Mouse (Mus musculus) telencephalon, adult 2 months (tissue): Measurements from ENCODE around the gene Akap9.
"Not testable (repeated sequence)": the region's sequence is repeated elsewhere in the genome, so short reads cannot be mapped to it uniquely, and the experiment has no call there.

Experiments used
- DNase-seq: peaks from one replicate; pipeline ENCODE4 v3.0.0-alpha.2; 2011; ENCODE audit warnings: low read depth, low spot score

The Akap9 gene

DNA sequence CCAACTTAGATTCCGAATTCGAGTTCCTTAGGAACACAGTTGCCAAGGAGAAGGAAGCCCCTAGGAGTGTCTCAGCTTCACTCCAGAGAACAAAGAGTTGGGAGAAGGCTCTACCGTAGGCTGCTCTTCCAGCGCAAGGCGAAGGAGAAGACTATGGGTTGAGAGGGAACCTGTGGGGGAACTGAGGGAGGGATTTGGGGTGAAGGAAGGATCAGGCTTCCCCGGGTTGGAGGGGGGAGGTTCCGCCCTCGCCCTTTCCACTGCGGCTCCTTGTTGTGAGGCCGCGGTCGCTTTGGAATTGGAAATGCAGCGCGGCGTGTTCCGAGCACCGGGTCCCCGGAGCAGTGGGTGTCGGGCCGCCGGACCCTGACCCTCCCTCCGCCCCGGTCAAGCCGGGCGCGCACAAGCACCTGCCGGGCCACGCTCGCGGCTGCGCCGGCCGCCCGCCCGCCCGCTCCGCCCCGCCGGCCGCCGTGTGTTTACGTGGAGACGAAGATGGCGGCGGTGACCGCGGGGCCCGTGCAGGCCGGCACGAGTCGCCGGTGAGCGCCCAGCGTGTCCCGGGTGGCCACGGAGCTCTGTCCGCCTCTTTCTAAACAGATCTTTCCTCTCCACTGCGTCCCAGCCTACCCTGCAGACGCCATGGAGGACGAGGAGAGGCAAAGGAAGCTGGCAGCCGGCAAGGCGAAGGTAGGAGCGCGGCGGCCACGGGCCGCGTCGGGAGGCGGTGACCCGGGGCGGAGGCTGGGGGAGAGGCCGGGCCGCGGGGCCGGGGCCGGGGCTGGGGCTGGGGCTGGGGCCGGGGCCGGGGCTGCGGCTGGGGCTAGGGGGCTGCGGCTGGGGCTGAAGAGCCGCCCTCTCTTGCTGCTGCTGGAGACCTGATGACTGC is at the start of gene Akap9:
Gene Akap9 (plus strand): TSS at position 254 of the 889 bp plus-strand sequence.
- no peak for DNase-seq

DNA sequence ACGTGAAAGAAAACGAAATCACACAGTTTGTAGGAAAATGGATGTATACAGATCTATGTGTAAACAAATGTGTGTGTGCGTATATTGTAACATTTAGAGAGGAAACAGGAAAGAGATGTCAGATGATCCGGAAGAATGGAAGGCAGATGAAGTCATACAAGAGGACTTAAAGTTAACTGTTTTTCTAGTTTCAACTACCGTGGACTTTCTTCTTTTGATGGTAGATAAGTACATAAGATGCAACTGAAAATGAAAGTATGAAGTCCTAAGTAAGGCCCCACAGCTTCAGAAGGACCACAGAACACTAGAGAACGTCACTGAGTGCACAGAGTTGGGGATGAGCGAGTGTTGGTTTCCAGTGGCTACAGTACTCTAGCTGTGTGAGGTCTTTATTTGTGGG is 41.0 kb upstream of the Akap9 start:
- DNase-seq: not testable (repeated sequence)

DNA sequence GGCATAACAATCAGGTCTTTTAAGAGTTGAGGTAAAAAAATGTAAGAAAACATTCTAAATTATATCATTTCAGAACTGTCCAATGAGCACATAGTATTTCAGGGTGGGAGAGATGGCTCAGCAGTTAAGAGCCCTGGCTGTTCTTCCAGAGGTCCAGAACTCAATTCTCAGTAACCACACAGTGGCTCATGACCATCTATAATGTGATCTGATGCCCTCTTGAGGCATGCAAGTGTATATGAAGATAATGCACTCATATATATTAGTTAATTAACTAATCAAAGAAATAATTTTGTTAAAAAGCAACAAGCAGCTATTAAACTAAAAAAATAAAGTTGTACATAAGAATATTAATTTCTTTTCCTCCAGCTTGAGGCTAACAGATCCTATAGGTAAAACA is 38.7 kb upstream of the Akap9 start:
- no peak for DNase-seq

DNA sequence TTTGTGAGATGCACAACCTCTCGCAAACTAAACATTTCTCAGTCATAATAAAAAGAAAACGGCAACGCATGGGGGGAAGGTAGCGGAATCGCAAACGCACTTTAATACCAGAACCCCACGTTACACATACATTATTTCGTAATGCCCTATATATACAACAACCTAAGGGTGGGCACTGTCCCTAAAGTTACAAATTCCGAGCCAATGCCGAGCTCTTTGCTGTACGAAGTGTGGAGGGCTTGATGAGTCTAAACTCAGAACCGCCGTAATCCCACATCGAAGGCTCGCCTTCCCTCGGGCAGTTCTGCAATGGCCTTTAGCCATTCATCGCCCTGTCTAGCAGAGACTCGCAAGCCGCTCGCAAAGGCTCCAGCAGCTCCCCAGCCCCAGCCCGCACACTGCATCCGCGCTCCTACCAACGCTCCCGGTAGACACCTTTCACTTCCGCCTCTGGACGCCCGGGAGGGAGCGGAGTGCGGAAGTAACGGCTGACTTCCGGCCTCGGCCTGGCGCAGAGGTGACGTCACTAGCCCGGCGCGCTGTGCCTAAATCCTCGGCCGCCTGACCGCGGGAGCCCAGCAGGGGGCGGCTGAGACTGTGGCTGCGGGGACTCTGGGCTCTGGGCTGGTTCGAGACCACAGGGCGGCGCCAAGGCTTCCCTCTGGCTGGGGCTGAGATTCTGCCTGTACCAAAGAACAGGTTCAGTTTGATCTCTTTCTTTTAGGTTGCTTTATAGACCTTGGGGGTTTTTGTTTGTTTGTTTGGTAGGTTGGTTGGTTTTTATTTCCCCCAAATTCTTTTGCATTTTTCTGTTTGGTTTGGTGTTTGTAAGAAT is 34.2 kb upstream of the Akap9 start, which contains the start of gene Mterf1a:
Gene Mterf1a (minus strand): TSS at position 475 of the 835 bp plus-strand sequence.
- DNase-seq: not testable (repeated sequence)

DNA sequence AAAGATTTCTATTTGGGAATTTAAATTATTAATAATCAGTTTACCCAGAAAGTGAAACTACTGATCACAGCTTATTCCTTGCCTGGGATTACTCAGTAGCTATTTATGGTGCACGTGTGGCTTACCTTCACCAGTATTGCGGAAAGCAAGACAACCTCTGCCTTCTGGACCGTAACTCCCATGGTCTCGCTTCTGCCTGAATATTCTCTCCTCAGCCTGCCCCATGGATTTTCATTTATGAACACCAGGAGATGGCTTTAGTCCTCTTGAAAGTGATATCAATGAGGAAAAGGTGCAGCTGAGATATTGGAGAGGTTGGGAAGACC is 33.6 kb upstream of the Akap9 start:
- DNase-seq: not testable (repeated sequence)

DNA sequence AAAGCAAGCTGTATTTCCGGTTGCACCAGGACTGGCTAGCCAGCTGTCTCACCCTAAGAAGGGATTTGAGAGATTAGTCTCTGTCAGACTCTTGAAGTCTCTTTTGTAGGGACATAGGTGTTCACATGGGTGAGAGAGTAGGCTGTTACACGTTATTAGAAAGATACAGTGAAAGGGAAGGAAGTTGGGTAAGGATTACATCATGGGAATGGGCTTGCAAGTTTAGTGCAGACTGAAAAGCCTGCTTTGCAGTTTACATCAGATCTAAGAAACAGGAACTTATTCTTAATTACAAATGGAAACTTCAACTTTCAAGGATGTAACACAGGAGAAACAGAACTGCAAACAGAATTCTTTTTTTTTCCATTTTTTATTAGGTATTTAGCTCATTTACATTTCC is 22.4 kb upstream of the Akap9 start:
- DNase-seq: no peak

DNA sequence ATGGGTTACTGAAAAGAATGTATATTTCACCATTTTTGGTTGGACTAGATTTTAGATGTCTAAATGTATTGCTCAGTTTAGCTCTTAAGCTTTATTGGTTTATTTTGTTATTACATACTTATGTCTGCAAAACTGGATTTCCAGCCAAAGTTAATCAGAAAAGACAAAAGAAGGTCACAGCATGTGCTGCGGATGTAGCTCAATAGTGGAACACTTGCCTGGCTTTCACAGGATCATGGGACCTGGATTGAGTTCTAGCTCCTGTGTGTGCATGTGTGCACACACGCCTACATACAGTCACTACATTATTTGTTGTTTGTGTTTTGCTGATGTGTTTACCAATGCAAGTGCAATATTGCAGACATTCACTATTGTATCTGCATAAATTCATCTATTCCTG is 5.5 kb upstream of the Akap9 start:
- DNase-seq: no peak

DNA sequence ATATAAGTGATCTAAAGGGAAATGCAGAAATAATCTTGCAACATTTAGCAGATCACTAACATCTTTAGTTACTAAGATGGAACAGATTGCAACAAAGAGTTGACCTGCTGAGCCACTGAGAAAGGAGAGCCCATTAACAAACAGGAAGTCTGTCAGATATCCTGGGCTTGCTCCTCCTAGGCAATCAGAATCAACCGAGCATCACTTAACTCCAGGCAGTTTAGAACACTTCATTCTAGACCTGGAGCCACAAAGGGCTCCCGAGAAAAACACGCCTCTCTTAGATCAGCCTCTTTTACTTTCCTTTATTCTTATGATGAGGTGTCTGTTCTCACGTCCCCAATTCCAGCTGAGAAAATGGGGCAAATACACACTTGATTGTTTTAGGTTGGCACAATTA is 1.2 kb upstream of the Akap9 start:
- no peak for DNase-seq

DNA sequence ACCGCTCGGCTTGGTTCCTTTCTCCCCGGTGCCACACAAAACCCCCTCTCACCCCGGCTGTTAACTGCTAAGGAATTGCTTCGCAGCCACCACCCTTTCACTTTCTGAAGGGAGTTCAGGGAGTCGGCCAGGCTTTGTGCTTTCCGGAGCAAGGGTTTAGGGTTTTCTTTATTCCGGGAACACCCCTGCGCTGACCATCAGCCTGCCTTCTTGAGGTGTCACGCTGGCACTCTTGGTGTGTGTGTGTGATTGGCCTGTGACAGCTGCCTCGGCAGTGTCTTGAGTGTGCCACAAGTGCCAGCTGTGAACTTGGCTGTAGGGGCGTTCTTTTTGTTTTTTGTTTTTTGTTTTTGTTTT is 814 bp downstream of the Akap9 start:
- DNase-seq: no peak

DNA sequence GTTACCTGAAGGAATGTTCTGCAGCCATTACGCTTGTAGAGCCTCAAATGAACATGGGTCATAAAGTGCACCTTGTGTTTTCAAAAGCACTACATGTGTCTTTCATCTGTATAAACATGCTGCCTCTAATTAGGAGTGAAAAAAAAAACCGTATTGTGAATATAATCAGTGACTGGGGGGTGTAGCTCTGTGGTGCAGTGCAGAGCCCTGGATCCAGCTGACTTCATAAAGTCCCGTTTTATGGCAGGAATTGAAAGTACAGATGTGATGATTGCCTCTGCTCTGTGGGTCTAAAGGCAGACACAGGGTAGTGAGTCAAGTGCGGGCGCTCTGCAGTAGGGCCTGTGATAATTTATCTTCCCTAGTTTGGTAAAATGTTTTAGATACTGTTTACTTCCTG is 2.9 kb downstream of the Akap9 start:
- DNase-seq: no peak

DNA sequence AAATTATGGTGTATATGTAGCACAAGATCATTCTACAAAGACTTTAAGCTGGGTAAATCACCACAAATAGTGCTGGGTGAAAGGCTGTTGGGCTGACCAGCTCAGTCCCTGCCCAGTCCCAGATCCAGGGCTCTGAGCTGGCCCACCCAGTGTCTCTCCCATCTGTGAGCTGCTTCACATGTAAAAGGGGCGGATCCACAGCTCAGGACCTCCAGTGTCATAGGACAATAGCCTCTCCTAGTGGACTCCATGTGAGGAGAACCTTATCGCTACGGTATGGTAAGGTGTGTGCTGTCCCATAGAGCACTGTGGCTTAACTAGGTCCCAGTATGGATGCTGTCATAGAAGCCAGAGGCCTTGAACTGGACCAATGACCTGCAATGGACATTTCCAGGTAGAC is 3.8 kb downstream of the Akap9 start:
- no peak for DNase-seq

DNA sequence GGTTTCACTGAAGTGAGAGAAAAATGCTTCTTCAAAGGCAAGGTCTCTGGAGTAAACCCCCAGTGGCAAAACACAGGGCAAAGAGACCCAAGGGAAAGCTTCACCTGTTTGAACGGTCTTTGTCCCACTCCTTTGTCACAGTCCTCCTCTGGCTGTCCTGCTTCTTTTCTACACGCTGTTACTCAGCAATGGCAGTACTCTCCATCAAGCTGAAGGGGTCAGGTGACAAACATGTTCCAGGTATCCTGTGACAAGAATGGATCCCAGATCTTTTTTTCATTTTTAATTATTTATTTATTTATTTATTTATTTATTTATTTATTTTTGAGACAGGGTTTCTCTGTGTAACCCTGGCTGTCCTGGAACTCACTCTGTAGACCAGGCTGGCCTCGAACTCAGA is 5.7 kb downstream of the Akap9 start:
- DNase-seq: no peak

DNA sequence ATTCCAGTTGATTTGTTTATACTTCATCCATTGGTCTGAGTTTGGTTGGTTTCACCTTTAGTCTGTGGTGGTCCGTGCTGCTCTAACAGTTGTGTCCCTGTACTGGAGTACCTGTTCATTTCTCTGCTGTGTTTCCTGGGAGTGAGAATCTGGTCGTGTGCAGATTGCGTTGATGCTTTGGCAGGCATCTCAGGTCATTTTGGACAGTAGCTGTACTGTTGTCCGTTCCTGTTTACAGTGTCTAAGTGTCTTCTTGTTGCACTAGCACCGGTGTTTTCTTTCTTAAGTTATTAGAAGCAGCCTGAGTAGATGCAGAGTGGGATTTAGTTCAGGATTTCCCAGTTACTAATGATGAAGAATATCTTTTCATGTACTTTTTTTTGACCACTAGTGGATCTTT is 7.4 kb downstream of the Akap9 start:
- DNase-seq: no peak

DNA sequence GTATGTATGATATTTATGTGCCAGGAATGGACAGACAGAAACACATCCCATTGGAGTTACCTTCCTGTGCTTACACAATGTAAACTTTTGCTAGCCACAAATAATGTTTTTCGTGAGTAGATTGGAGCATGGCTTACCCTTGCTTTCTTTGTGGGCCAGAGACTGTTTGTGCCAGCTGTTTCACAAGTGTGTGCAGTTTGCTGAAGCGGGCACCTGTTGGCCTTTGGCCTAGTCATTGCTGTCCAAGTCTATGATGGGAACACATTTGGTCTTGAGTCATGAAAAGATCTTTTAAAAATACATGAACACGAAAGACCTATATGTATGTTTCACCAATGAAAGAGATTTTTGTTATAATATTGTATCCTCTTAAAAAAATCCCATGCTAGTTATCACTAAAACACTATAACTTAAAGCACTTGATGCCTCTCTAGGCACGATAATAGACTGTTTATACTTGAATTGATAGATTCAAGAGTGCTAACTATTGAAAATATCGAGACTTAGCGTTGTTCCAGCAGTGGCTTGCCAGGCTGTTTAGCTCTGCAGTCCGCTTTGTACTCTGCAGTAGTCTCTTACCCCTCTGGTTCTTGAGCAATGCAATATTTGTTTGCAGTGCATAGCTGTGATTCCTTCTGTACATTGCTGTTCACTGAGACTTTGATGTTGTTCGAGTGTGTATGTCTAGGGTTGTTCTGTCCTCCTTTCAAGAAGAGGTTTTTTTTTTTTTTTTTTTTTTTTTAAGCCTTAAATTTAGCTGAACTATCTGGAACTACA is 8.1 kb downstream of the Akap9 start:
- DNase-seq: no peak

DNA sequence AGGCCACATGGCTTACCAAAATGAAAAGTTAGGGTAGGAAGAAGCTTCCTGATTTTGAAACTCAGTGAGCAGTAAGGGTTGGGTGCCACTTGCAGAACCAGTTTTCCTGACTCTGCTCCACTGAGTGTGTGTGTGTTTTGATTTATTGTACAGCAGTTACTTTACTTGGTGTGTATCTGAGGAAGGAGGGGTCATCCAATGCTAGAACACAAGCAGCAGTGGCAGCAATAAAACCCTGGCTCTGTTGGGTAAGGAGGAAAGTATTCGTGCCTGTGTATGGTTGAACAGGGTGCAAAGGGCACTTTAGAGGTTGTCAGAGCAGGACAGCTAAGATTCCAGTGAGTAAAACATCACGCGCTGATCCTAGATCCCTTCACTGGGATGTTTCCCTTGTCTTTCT is 11.1 kb downstream of the Akap9 start:
- no peak for DNase-seq

DNA sequence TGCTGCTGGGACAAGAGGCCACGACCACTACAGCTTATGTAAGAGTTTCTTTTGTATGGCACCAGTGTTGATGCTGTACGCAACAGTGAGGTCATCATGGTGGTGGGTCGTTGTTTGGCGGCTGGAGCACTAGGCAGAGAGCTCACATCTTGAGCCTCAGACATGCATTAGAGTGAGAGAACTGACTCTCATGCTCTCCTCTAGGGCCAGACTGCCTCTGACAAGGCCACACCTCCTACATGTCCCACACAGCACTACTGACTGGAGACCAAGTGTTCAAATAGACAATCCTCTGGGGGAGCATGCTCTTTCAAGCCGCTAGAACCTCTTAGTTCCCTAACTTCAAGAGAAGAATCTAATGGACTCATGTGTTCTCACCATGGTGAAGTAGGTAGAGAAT is 11.5 kb downstream of the Akap9 start:
- no peak for DNase-seq

DNA sequence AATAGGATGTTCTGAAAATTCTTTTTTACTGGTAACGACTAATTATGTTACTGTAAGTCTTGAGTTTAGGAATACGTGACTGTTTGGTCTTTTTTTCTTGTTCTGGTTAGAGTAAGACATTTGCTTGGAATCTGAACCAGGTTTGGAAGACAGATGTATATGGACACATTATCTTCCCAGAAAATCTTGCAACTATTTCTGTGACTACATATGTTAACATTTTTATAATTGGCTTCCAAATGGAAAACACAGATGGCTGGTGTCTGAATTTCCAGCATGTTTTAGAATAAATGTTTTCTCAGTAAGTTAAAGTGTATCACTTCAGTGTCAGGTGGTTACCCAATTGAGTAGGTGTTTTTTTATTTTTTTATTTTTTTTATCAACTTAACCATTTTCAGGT is 13.4 kb downstream of the Akap9 start:
- peak; percentile 83 for DNase-seq

DNA sequence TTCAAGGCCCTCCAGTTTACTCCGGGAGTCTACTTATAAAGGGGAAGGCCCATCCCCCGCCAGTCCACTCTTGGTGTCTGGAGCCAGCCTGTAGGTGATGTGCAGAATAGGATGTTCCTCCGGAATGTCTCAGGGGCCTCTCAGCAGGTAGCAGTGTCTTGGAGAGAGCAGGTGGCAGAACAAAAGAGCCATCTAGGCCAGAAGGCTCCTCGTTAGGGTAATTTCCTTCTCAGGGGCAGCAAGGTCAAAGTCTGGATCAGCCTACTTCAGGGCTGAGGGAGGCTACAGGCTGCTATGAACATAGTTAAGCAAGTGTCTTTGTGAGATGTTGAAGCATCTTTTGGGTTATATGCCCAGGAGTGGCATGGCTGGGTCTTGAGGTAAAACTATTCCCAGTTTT is 15.3 kb downstream of the Akap9 start:
- DNase-seq: not testable (repeated sequence)

DNA sequence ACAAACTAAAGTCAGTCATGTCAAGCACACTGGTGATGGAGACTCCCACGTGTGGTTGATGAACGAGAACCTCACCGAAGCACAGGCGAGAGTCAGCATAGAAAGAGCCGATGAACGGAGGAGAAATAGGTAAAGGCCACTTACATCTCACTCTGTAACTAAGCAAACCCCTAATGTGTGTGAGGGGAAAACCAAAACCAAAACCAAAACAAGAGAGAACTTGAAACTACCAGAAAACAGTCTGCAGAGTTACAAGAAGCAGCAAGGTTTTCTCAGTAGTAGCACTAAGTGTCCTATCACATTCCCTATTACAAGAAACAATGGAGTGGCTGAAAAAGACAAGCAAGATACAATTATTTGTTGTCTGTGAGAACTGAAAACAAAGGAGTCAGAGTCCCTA is 24.6 kb downstream of the Akap9 start:
- DNase-seq: no peak

DNA sequence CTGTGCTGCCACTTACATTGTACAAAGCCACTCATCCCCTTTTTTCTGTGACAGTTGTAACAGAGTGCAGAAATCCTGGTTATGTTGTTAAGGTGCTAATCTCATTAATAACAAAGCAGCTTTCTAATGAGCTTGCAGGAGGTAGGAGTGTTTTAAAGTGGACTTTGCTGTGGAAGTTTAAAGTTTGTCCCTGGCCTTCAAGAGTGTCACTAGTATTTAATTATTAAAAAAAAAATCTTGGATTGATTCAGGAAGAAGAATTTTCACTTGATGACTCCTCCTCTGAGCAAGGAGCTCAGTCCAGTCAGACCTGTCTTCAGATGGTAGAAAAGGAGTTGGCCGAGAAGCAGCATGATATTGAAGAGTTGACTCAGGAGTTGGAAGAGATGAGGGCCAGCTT is 26.7 kb downstream of the Akap9 start:
- DNase-seq: no peak

DNA sequence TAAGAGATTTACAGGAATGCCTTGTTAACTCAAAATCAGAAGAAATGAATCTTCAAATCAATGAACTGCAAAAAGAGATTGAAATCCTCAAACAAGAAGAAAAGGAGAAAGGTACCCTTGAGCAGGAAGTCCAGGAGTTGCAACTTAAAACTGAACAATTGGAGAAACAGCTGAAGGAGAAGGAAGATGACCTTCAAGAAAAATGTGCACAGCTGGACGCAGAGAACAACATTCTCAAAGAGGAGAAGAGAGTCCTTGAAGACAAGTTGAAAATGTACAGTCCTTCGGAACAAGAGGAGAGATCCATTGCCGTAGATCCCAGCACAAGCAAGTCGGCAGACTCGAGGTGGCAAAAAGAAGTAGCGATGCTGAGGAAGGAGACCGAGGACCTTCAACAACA is 33.4 kb downstream of the Akap9 start:
- DNase-seq: no peak

DNA sequence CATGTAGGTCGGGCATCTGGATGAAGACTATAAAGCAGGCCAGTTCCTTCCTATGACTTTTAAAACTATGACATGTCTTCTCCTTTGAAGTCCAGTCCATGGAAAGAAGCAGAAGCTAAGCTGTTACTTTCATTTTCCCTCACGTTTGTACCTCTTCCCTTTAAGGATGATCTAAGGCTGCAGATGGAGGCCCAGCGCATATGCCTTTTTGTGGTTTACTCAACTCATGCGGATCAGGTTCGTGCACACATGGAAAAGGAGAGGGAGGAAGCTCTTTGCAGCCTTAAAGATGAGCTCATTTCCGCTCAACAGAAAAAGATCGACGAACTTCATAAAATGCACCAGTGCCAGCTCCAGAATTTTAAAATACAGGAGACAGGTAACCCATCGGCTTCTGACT is 40.6 kb downstream of the Akap9 start:
- no peak for DNase-seq
